ENCODE assay signal across 10 mouse cellular contexts in the genomic region with DNA sequence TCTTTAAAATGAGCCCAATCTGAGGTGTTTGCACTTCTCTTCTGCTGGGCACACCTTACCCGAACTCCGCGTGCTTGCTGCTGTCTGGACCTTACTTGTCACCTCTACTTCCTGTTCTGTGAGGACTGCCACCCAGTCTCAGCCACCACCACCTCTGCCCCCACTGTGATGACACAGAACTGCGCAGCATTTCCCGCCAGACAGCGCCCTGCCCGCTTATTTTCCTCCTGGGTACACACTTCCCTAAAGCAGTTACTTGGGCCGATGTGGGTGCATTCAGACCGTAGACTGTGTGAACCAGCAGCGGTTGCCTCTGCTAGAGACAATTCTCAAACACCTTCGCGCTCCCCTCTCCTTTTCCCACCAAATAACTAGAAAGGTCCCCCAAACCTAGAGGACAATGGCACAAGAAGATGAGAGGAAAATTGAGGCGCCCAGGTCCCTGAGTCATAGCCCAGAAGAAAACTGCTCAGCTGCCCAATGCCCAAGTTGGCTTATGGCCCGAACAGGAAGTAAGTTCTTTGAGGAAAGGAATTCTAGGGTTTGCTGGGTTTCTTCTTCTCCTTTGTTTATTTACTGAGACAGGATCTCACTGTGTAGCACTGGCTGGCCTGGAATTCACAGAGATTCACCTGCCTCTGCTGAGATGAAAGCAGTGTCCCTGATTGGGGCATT. TPM values are rescaled to one million over a fixed set of nuclear protein-coding genes. Genes with fewer than 3 reads are reported as not detected.
DNase-seq lines count a peak whose midpoint lies in the region; TF ChIP-seq lines count a peak whose summit lies in the region.
"Had no signal": no experiment of that assay in that cellular context is flagged by ENCODE, and none has a peak within 500 bp of the region (broad histone marks: within the 10 kb centered on the region; RNA-seq: fewer than 3 reads in every experiment).

No protein-coding gene starts in this region.

- no peaks in the 10 kb centered on the region for H3K27me3 ChIP-seq in kidney, adult 2 months (replicated peaks; ENCODE audit: control insufficient read depth, insufficient read depth, low read length)
- H3K27me3 ChIP-seq in splenic B cell, adult 2 months (ENCODE audit: control insufficient read depth, insufficient read depth, low read length, poor library complexity, severe bottlenecking), result no peaks in the 10 kb centered on the region
- H3K27me3 ChIP-seq: Patski had no signal

- TF ChIP-seq POLR2A in kidney, adult 2 months (IDR thresholded peaks at IDR 0.05; ENCODE audit: low read depth, low read length), result no peak
- TF ChIP-seq POLR2A in lung, adult 2 months (IDR thresholded peaks at IDR 0.05; ENCODE audit: borderline replicate concordance, extremely low read depth, low read depth, low read length), result no peak

- no peaks in the 10 kb centered on the region for H3K4me1 ChIP-seq in kidney, adult 2 months (ENCODE audit: control insufficient read depth, insufficient read depth, low read length)
- no peaks in the 10 kb centered on the region for H3K4me1 ChIP-seq in lung, adult 2 months (ENCODE audit: control insufficient read depth, insufficient read depth, low read length)

- TF ChIP-seq CTCF in kidney, adult 2 months (conservative IDR thresholded peaks at IDR 0.05; ENCODE audit: insufficient read depth, insufficient read length, low read depth, low read length), result no peak
- no peak for TF ChIP-seq CTCF in lung, adult 2 months (IDR thresholded peaks at IDR 0.05; ENCODE audit: insufficient read depth, low read length)
- no peak for TF ChIP-seq CTCF in layer of hippocampus, adult 2 months (conservative IDR thresholded peaks at IDR 0.05)

- 81% methylated on average over 14 of the region's 14 CpGs for WGBS in kidney, adult 2 months
- 58% methylated on average over 14 of the region's 14 CpGs for WGBS in lung, adult 2 months

- H3K36me3 ChIP-seq in kidney, adult 2 months (ENCODE audit: control insufficient read depth, insufficient read depth, low read length), result no peaks in the 10 kb centered on the region
- no peaks in the 10 kb centered on the region for H3K36me3 ChIP-seq in splenic B cell, adult 2 months (ENCODE audit: control insufficient read depth, insufficient read depth, low read length, poor library complexity, severe bottlenecking)

- no peak overlapping the region for H3K4me3 ChIP-seq in kidney, adult 2 months (ENCODE audit: insufficient read depth, low read depth, low read length)
- H3K4me3 ChIP-seq in lung, adult 2 months (replicated peaks; ENCODE audit: extremely low read depth, low read depth, low read length), result no peak overlapping the region
- no peak overlapping the region for H3K4me3 ChIP-seq in layer of hippocampus, adult 2 months

- peak; percentile 34 for DNase-seq in kidney, adult 2 months
- no peak for DNase-seq in kidney, adult 18-20 months
- peak; percentile 25 for DNase-seq in gastrocnemius, postnatal 25 days
- peak; percentile 32 for DNase-seq in lung, adult 2 months
- DNase-seq in splenic B cell, adult 2 months (ENCODE audit: low read depth, low spot score), result peak; percentile 90
- DNase-seq in ovary, adult 18-20 months (ENCODE audit: low spot score), result no peak
- no peak for DNase-seq in MN1 (ENCODE audit: low spot score)
- DNase-seq in layer of hippocampus, adult 2 months (ENCODE audit: low spot score in 2 of 2), result no peak

- H3K27ac ChIP-seq in kidney, adult 2 months (ENCODE audit: insufficient read depth, low read depth, low read length), result no peak overlapping the region
- no peak overlapping the region for H3K27ac ChIP-seq in layer of hippocampus, adult 2 months

RNA-seq across cellular contexts. Expression of a gene that starts 12.8 kb away (rescaled TPM):
- not detected in 2 replicates for polyA plus RNA-seq in kidney, adult 2 months (2012; rRNA removed)
- total RNA-seq in gastrocnemius, postnatal 25 days (2021), result not detected
- polyA plus RNA-seq in lung, adult 2 months (2012; rRNA removed), result not detected in 2 replicates
- total RNA-seq in layer of hippocampus, adult 2 months (2021), result not detected
- total RNA-seq: liver, adult 2 months had no signal
- polyA plus RNA-seq: liver, adult 2 months had no signal

RNA-seq across cellular contexts. Expression of a gene that starts 15.0 kb away (rescaled TPM):
- 2.6 and 3.8 TPM in 2 replicates for polyA plus RNA-seq in kidney, adult 2 months (2012; rRNA removed)
- total RNA-seq in gastrocnemius, postnatal 25 days (2021), result 1 to 10 TPM; 4.6 to 5.5 TPM
- 2.7 and 5.5 TPM in 2 replicates for polyA plus RNA-seq in lung, adult 2 months (2012; rRNA removed)
- total RNA-seq in layer of hippocampus, adult 2 months (2021), result 1 to 10 TPM; 1.4 to 1.8 TPM

Comparison
In these comparisons a context has a peak if more than half of its experiments do, and no peak if none do; other contexts are left out.
1. DNase-seq: peak in kidney, adult 2 months (single experiment), gastrocnemius, postnatal 25 days (single experiment), lung, adult 2 months (single experiment) and splenic B cell, adult 2 months (single experiment); none in kidney, adult 18-20 months (single experiment), ovary, adult 18-20 months (single experiment), MN1 (single experiment) and layer of hippocampus, adult 2 months (0 of 2).